Mouse (Mus musculus) 416B (cell line): ENCODE measurements at regions not wholly inside any gene's neighbourhood (a gene's known extent, or its start where the extent isn't known, plus 50 kb on each side); places are given as distances from the start of the nearest gene placed in this dataset.

Experiments
- DNase-seq: peaks from one replicate; pipeline ENCODE4 v3.0.0; 2011; ENCODE audit warnings: low read depth

GRCm38 (mm10) chr12:27604061-27604679 is 261.8 kb upstream of the Sox11 start:
- DNase-seq, result no peak

- DNase-seq, result peak; percentile 17
These were observed 256.8 kb upstream of the Sox11 start for GRCm38 (mm10) chr12:27599149-27599548.

GRCm38 (mm10) chr12:27597878-27598277 is 255.5 kb upstream of the Sox11 start:
- no peak for DNase-seq

GRCm38 (mm10) chr12:27597322-27597721 is 254.9 kb upstream of the Sox11 start:
- DNase-seq, result no peak

GRCm38 (mm10) chr12:27595576-27595975 is 253.2 kb upstream of the Sox11 start:
- no peak for DNase-seq

GRCm38 (mm10) chr12:27593436-27593835 is 251.1 kb upstream of the Sox11 start:
- DNase-seq, result no peak

GRCm38 (mm10) chr12:27576109-27576700 is 233.8 kb upstream of the Sox11 start:
- no peak for DNase-seq

GRCm38 (mm10) chr12:27575629-27576028 is 233.3 kb upstream of the Sox11 start:
- no peak for DNase-seq

- DNase-seq, result no peak
These were observed 224.9 kb upstream of the Sox11 start for GRCm38 (mm10) chr12:27567250-27567649.

- no peak for DNase-seq
These were observed 223.7 kb upstream of the Sox11 start for GRCm38 (mm10) chr12:27565965-27566507.

- DNase-seq, result no peak
These were observed 222.4 kb upstream of the Sox11 start for GRCm38 (mm10) chr12:27564641-27565306.

- no peak for DNase-seq
These were observed 221.5 kb upstream of the Sox11 start for GRCm38 (mm10) chr12:27563900-27564299.

GRCm38 (mm10) chr12:27552809-27553208 is 210.4 kb upstream of the Sox11 start:
- DNase-seq, result no peak

GRCm38 (mm10) chr12:27538210-27538609 is 195.8 kb upstream of the Sox11 start:
- no peak for DNase-seq

GRCm38 (mm10) chr12:27537507-27537906 is 195.1 kb upstream of the Sox11 start:
- DNase-seq, result no peak

- no peak for DNase-seq
These were observed 194.6 kb upstream of the Sox11 start for GRCm38 (mm10) chr12:27537017-27537416.

- DNase-seq, result no peak
These were observed 183.2 kb upstream of the Sox11 start for GRCm38 (mm10) chr12:27525604-27526003.

GRCm38 (mm10) chr12:27513253-27513652 is 170.9 kb upstream of the Sox11 start:
- DNase-seq, result no peak

- no peak for DNase-seq
These were observed 165.8 kb upstream of the Sox11 start for GRCm38 (mm10) chr12:27508226-27508560.

GRCm38 (mm10) chr12:27507523-27508225 is 165.3 kb upstream of the Sox11 start:
- no peak for DNase-seq

- no peak for DNase-seq
These were observed 160.5 kb upstream of the Sox11 start for GRCm38 (mm10) chr12:27502716-27503486.

- DNase-seq, result no peak
These were observed 158.1 kb upstream of the Sox11 start for GRCm38 (mm10) chr12:27500516-27500915.
